Mouse (Mus musculus) layer of hippocampus, postnatal 14 days (tissue): ENCODE data around the gene Pdxdc1. TPM values are rescaled to one million over a fixed set of nuclear protein-coding genes. Genes with fewer than 3 reads are reported as not detected.
A peak's percentile ranks its signal among the peaks of the same experiment; 100 is the strongest.
"Not testable (repeated sequence)": the region's sequence is repeated elsewhere in the genome, so short reads cannot be mapped to it uniquely, and the experiment has no call there.

Source experiments
- DNase-seq, 2 experiments: peaks; one replicate each; pipeline ENCODE4 v3.0.0; 2021 to 2022; ENCODE audit warnings: low spot score in 2 of 2, mixed read lengths in 1 of 2
- microRNA-seq, 2 experiments: library from miRNA; unstranded; fragments of <30 nt; microRNA quantifications; one replicate each; pipeline ENCODE4 v1.2.0; 2021
- total RNA-seq, 2 experiments: library from RNA; stranded (reverse); gene quantifications; 2 replicates each; pipeline ENCODE4 v1.2.3; 2021

The Pdxdc1 gene
- total RNA-seq, 2 experiments from 2014 or later, result 70.4 to 78.1 TPM

- DNase-seq, result no peak
Measured at GRCm38 (mm10) chr16:13819394-13819743, 83.6 kb downstream of the Pdxdc1 start.

GRCm38 (mm10) chr16:13818560-13819393, 84.2 kb downstream of the Pdxdc1 start, which contains the start of gene Ntan1:
Ntan1 (plus strand) TSS chr16:13818845.
- DNase-seq, result peak; percentile 91 to 96

- DNase-seq, result no peak
Measured at GRCm38 (mm10) chr16:13813200-13813599, 89.7 kb downstream of the Pdxdc1 start.

GRCm38 (mm10) chr16:13812152-13812551, 90.8 kb downstream of the Pdxdc1 start:
- no peak for DNase-seq

- no peak for DNase-seq
Measured at GRCm38 (mm10) chr16:13808410-13808809, 94.5 kb downstream of the Pdxdc1 start.

GRCm38 (mm10) chr16:13807616-13808015, 95.3 kb downstream of the Pdxdc1 start:
- DNase-seq, result no peak

GRCm38 (mm10) chr16:13804666-13805065, 98.3 kb downstream of the Pdxdc1 start:
- DNase-seq, result no peak

- DNase-seq, result no peak
Measured at GRCm38 (mm10) chr16:13801231-13801630, 101.7 kb downstream of the Pdxdc1 start.

- no peak for DNase-seq
Measured at GRCm38 (mm10) chr16:13796746-13797175, 106.2 kb downstream of the Pdxdc1 start.

- not testable (repeated sequence) for DNase-seq
Measured at GRCm38 (mm10) chr16:13793441-13793840, 109.5 kb downstream of the Pdxdc1 start.

GRCm38 (mm10) chr16:13785932-13786331, 117.0 kb downstream of the Pdxdc1 start:
- DNase-seq, result no peak

Small RNAs within 50 kb of the gene (microRNA-seq; reads per million reads assigned to microRNA genes)
- 0 reads per million in 2 experiments for gene Gm27734

Other genes starting within 250 kb of the Pdxdc1 start
- gene Parn, start 235.0 kb downstream of the Pdxdc1 start, total RNA-seq, result 10 to 100 TPM; 27.7 to 30.8 TPM
- gene Bfar, start 231.3 kb downstream of the Pdxdc1 start, total RNA-seq, result 10 to 100 TPM; 44.9 to 46.0 TPM
- gene 3110001I22Rik, start 231.2 kb downstream of the Pdxdc1 start, total RNA-seq, result 1 to 10 TPM; 3.1 to 4.2 TPM
- not detected for gene Pla2g10, start 172.1 kb downstream of the Pdxdc1 start, total RNA-seq
- gene Rrn3, start 122.4 kb downstream of the Pdxdc1 start, total RNA-seq, result 10 to 100 TPM; 43.5 to 47.5 TPM
- 10 to 100 TPM; 81.7 to 85.0 TPM for gene Ntan1, start 84.3 kb downstream of the Pdxdc1 start, total RNA-seq
- 10 to 100 TPM; 75.7 to 78.4 TPM for gene Mpv17l, start within 50 bp of the Pdxdc1 start, total RNA-seq
- 100 to 1,000 TPM; 252 to 262 TPM for gene 2900011O08Rik, start 83.5 kb upstream of the Pdxdc1 start, total RNA-seq
- gene Ifitm7, start 83.8 kb upstream of the Pdxdc1 start, total RNA-seq, result 1 to 10 TPM; 2.2 to 2.5 TPM